Mouse (Mus musculus) thymus, adult 2 months (tissue): ENCODE data around the gene 4930558K02Rik. TPM values are rescaled to one million over a fixed set of nuclear protein-coding genes. Genes with fewer than 3 reads are reported as not detected.

Experiments
- DNase-seq: peaks from one replicate; pipeline ENCODE4 v3.0.0; 2021
- H3K27ac ChIP-seq: fragments of 200-500 bp; 2 replicates; pipeline ENCODE4 v1.5.1; 2012; ENCODE audit warnings: low read length, control low read depth; ENCODE audit not compliant: control insufficient read depth, insufficient read depth
- H3K27me3 ChIP-seq: fragments of 200-500 bp; 2 replicates; pipeline ENCODE4 v1.6.1; 2012; ENCODE audit warnings: mild to moderate bottlenecking, low read length, moderate library complexity, mixed read lengths; ENCODE audit not compliant: control insufficient read depth, insufficient read depth
- H3K36me3 ChIP-seq: fragments of 200-500 bp; 2 replicates; pipeline ENCODE4 v1.6.1; 2012; ENCODE audit warnings: mild to moderate bottlenecking, low read length, moderate library complexity; ENCODE audit not compliant: control insufficient read depth, insufficient read depth
- H3K4me1 ChIP-seq: fragments of 200-500 bp; replicated peaks from 2 replicates; pipeline ENCODE4 v1.6.1; 2012; ENCODE audit warnings: low read length; ENCODE audit not compliant: control insufficient read depth, insufficient read depth
- H3K4me3 ChIP-seq: fragments of 200-500 bp; 2 replicates; pipeline ENCODE4 v1.5.1; 2012; ENCODE audit warnings: mild to moderate bottlenecking, low read length, control low read depth, moderate library complexity; ENCODE audit not compliant: control insufficient read depth, insufficient read depth
- CTCF ChIP-seq: fragments of 200-500 bp; IDR thresholded peaks from 2 replicates; pipeline ENCODE4 v1.5.1; 2012; ENCODE audit warnings: mild to moderate bottlenecking, control low read depth, low read length, moderate library complexity, borderline replicate concordance; ENCODE audit not compliant: control insufficient read depth, poor library complexity, insufficient read depth; ENCODE audit errors: extremely low read depth
- POLR2A ChIP-seq: fragments of 200-500 bp; IDR thresholded peaks from 2 replicates; pipeline ENCODE4 v1.6.1; 2012; ENCODE audit warnings: mild to moderate bottlenecking, low read length, control low read depth, moderate library complexity; ENCODE audit not compliant: control insufficient read depth, poor library complexity, insufficient read depth; ENCODE audit errors: extremely low read depth
- WGBS: fragments of 180-500 bp; shearing (Covaris S2); methylation state at CpG from one replicate; pipeline ENCODE4 v1.1.7; 2018; 5-methylcytosine and 5-hydroxymethylcytosine counted together
- polyA plus RNA-seq: library from polyadenylated mRNA; depleted of rRNA; stranded (reverse); fragments of >200 nt; gene quantifications from 2 replicates; pipeline ENCODE4 v1.2.3, GENCODE M21; 2012

Gene 4930558K02Rik
- polyA plus RNA-seq, 1 experiment: not detected

DNA sequence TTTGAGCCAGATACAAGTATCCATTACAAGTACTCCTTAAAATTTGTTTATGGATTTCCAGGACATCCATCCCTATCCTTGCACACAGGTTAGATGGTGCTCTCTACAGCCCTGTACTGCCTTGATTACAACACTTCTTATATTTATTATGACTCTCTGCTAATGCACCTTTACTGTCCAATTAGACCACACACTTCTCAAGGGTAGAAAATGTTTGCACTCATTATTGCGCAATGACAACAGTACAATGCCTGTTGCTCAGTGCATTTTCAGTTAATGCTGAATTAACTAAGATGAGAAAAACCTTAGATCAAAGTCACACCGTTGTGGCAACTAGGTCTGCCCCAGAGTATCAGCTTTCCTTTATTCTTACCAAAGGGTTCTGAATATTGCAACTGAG is 51.5 kb downstream of the 4930558K02Rik start:
- Histone ChIP-seq H3K27ac (no peak overlapping the region), H3K27me3 (no peaks in the 10 kb centered on the region), H3K4me1 (no peaks in the 10 kb centered on the region), H3K36me3 (no peaks in the 10 kb centered on the region), H3K4me3 (no peak overlapping the region)
- no peak for DNase-seq
- no peak for TF ChIP-seq CTCF
- no peak for TF ChIP-seq POLR2A
- WGBS: 83% methylated on average over 2 of the region's 2 CpGs

GRCm38 (mm10) chr1:161925281-161925805 is 54.1 kb downstream of the 4930558K02Rik start:
- H3K36me3 ChIP-seq: no peaks in the 10 kb centered on the region
- TF ChIP-seq POLR2A (no peak), CTCF (no peak)
- DNase-seq: no peak
- no peaks in the 10 kb centered on the region for H3K4me1 ChIP-seq
- 94% methylated on average over 13 of the region's 13 CpGs for WGBS
- H3K4me3 ChIP-seq: no peak overlapping the region
- H3K27ac ChIP-seq: no peak overlapping the region
- no peaks in the 10 kb centered on the region for H3K27me3 ChIP-seq

DNA sequence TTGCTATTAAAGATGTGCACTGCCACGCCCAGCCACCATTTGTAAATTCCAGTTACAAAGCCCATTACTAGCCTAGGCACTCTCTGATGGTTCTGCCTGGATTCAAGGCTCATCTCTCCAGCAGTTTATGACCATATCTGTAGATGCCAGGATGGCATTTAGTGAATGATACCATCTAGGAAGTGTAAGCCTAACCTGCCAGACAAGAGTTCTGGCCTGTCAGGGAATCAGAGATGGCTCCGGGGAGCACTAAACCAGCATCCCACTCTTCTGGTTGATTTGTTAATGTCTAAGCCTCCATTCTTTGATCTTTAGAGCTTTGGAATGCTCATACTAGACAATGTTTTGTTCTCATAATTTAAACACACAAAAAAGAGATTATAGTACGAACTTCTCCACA is 55.1 kb downstream of the 4930558K02Rik start:
- H3K4me3 ChIP-seq: no peak overlapping the region
- H3K36me3 ChIP-seq: no peaks in the 10 kb centered on the region
- H3K4me1 ChIP-seq: no peaks in the 10 kb centered on the region
- no peak overlapping the region for H3K27ac ChIP-seq
- no peaks in the 10 kb centered on the region for H3K27me3 ChIP-seq
- 95% methylated on average over 3 of the region's 3 CpGs for WGBS
- no peak for TF ChIP-seq POLR2A
- no peak for TF ChIP-seq CTCF
- DNase-seq: no peak

DNA sequence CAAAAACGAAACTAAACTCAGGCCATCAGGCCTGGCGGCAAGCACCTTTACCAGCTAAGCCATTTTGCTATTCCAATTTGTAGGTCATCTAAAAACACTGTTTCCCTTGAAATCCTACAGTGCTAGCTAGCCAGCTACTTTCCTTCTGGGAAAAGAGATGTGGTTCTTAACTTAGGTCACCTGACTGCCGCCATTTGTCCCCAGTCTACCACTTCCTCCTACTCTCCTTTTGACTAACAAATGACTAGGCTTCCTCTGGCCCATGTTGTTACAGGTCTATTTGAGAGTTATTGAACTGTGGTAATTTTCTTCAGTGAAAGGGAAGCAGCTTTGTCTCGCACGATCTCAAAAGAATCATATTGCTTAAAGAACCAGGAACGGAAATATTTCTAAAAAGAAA is 57.5 kb downstream of the 4930558K02Rik start:
- Histone ChIP-seq H3K27me3 (no peaks in the 10 kb centered on the region), H3K4me1 (0 out of 2 replicates have a peak, but pooled peaks cover 3% of the 10 kb centered on the region), H3K27ac (no peak overlapping the region), H3K4me3 (no peak overlapping the region), H3K36me3 (no peaks in the 10 kb centered on the region)
- no peak for TF ChIP-seq POLR2A
- no peak for TF ChIP-seq CTCF
- WGBS: 78% methylated on average over 6 of the region's 6 CpGs
- DNase-seq: no peak

DNA sequence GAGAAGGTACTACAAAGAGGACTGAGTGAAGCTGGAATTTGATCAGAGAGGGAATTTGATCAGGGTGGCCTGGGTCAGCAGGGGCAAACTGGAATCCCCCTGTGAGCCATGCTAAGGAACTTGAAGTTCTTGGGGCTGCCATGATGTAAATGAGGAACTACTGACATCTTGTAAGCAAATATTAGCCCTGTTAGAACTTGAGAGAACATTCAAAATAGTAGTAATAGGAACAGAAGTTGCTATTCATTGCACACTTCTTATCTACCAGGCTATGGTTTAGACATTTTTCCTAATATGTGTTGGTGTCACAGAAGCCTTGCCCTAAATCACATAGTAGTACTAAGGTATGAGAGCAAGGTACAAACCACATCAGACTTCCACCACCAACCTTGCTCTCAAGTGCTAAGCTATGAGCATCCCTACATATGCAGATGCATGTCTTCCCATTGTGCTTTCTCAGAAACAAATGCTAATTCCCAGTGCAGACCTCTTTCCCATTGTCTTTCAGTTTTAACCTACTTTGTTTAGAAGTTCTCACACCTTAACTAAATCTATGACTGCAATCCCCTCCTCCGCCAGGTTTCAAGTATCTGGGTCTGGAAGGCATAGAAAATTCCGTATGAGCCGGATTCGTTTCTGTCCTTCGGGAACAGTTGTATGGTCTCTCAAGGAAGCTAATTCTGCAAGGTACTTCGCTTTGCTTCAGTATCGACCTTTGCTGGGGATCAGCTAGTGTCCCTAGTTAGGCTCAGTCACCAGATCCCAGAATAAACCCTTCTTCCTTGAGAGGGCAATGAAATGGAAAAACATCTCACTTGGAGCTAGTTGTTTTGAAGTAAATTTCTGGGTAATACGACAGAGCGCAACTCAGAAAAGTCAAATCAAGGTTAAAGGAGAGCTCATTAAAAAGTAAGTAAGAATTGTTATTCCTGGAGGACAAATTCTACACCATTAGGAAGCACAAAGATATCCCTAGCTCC is 58.7 kb downstream of the 4930558K02Rik start:
- H3K36me3 ChIP-seq: no peaks in the 10 kb centered on the region
- WGBS: 97% methylated on average over 9 of the region's 9 CpGs
- no peak overlapping the region for H3K27ac ChIP-seq
- 0 out of 2 replicates have a peak, but pooled peaks cover 3% of the 10 kb centered on the region for H3K4me1 ChIP-seq
- no peak for DNase-seq
- H3K4me3 ChIP-seq: no peak overlapping the region
- TF ChIP-seq CTCF (no peak), POLR2A (no peak)
- no peaks in the 10 kb centered on the region for H3K27me3 ChIP-seq

DNA sequence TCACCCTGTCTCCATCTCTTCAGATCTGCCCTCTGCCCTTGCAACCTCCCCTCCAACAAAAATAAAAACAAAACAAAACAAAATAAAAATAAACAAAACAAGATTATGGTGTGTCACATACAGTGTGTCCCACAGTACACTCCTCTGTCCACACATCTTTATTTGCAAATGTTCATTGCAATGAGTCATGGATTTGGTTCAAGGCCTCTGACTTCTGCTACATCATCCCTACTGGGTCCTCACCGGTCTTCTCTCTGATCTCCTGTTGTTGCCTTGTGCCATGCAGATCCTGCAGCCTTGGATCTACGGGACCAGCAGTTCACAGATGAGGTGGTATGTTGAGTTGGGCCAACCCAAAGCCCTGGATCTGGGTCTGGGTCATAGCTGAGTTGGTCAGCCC is 59.8 kb downstream of the 4930558K02Rik start:
- no peaks in the 10 kb centered on the region for H3K36me3 ChIP-seq
- H3K27me3 ChIP-seq: no peaks in the 10 kb centered on the region
- no peak for DNase-seq
- H3K27ac ChIP-seq: no peak overlapping the region
- 0 out of 2 replicates have a peak, but pooled peaks cover 3% of the 10 kb centered on the region for H3K4me1 ChIP-seq
- no peak for TF ChIP-seq POLR2A
- TF ChIP-seq CTCF: no peak
- WGBS: 97% methylated on average over 2 of the region's 2 CpGs
- H3K4me3 ChIP-seq: no peak overlapping the region
